Mouse (Mus musculus) adrenal gland, postnatal 4 days (tissue): ENCODE measurements at regions not wholly inside any gene's neighbourhood (a gene's known extent, or its start where the extent isn't known, plus 50 kb on each side); places are given as distances from the start of the nearest gene placed in this dataset.

ENCODE experiments used
- DNase-seq, 2 experiments: peaks; one replicate each; pipeline ENCODE4 v3.0.0; 2021 to 2022; ENCODE audit warnings: low spot score in 2 of 2, mixed read lengths in 2 of 2

DNA sequence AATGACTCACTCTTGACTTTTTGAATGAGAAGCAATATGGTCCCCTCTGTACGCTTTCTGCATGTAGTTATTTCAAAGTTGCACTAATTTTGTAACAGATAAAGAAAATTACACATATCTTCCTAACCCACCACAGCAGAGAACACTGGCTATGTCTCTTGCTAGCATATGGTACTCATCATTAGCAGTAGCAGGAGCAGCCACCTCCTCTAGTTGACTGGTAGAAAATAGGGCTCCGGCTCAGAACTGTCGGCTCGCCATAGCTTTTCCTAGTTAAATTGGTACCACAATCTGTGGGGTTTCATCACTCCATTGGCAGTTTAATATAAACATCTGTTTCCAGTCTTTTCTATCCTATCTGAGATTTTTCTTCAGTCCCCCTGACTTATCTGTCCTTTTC is 254.1 kb upstream of the Zeb2 start:
- no peak for DNase-seq

DNA sequence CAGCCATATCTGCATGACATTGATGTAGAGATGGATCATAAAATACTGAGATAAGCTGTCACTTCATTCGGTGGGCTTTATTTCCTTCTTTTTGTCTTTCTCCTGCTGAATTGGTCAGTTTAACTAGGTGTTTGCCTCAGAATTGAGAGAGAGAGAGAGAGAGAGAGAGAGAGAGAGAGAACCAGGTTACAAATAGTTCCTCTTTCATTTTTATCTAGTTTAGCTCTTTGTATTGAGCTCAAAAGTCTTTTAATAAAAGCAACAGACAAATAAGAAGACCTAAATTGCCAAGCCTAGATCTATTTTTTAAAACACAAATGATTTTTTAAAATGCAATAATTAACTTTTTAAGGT is 253.4 kb upstream of the Zeb2 start:
- no peak for DNase-seq

DNA sequence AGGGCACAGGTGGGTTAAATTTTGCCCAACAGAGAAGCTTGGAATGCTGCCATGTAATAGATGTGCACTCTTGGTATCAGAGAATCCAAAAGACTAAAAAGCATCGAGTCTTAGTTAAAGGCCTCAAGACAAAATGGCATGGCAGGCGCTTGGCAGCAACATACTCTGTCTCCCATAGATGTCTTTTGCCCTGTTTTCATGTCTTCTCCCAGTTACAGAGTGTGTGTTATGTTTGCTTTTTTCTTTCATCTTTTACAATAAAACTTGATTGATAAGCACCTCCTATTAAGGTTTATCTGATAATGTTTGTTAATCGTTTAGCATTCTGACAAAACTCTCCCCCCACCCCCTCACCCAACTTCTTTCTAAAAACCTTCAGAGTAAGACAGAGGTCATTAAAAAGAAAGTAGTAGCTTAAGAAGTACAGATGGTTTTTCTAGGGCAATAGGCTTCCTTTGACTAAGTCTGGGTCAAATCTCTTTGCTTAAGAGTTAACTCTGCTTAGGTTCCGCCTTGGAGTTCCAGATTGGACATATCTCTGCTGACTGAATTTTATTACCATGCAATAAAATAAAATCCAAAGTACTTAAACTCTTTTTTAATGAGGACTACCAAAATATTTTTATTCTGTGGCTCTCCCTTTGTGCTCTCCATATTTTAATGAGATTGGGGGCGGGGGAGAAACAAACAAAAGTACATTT is 252.9 kb upstream of the Zeb2 start:
- DNase-seq, result no peak

- no peak for DNase-seq
These were observed 252.2 kb upstream of the Zeb2 start for GRCm38 (mm10) chr2:45369432-45369831.

DNA sequence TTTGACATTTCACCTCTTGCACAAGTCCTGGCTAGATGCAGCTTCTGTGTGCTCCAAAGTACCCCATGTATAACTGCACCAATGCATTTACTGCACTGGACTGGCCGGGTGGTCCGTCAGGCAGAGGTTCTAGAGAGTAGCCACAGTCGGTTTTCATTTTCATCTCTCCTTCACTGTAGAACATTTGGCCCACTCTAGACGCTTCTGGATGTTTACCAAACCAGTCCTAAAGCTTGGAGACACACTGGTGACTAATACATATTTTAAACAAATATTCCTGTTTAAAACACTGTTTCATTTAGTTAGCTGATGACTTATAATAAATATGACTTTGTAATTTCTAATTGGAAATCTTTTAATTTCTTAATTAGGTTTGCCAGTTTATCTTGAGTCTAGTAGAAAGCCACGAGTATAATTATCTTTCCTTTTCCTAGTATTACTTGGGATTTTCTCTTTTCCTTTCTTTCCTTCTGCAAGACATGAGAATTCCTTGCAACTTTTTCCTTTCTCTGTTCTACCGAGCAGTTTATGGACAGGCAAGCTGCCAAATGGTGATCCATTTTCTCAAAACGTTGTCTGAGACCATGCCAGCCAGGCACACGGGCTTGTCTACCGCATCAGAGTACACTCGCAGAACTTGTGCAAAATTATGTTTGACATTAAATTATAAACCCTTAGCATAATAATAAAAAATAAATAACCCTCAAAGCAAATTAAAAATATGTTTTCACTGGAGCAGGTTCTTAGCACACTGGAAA is 250.4 kb upstream of the Zeb2 start:
- no peak for DNase-seq

- no peak for DNase-seq
These were observed 240.1 kb upstream of the Zeb2 start for GRCm38 (mm10) chr2:45357266-45357665.

- DNase-seq, result no peak
These were observed 239.5 kb upstream of the Zeb2 start for GRCm38 (mm10) chr2:45356558-45357170.

DNA sequence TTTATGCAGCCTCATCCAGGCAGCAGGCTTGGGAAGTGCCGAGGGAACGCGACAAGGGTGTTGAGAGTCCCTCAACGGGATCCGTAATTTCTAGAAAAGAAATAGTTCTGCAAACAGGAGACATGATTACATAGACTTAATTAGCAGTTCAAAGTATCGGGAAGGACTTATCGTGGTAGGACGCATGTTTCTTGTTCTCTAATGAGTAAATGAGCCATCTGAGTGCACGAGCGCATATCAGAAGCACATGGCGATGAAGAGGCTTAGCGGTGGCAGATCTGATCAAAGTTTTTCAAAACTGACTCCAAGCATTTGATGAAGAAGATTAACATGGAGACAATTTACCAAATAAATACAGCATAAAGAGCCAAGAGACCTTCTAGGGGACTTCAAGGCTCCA is 238.8 kb upstream of the Zeb2 start:
- DNase-seq, result no peak

- DNase-seq, result no peak
These were observed 234.4 kb upstream of the Zeb2 start for GRCm38 (mm10) chr2:45351529-45352133.

GRCm38 (mm10) chr2:45346358-45346757 is 229.2 kb upstream of the Zeb2 start:
- DNase-seq, result no peak

GRCm38 (mm10) chr2:45339866-45340265 is 222.7 kb upstream of the Zeb2 start:
- no peak for DNase-seq

- DNase-seq, result no peak
These were observed 221.6 kb upstream of the Zeb2 start for GRCm38 (mm10) chr2:45338809-45339208.

DNA sequence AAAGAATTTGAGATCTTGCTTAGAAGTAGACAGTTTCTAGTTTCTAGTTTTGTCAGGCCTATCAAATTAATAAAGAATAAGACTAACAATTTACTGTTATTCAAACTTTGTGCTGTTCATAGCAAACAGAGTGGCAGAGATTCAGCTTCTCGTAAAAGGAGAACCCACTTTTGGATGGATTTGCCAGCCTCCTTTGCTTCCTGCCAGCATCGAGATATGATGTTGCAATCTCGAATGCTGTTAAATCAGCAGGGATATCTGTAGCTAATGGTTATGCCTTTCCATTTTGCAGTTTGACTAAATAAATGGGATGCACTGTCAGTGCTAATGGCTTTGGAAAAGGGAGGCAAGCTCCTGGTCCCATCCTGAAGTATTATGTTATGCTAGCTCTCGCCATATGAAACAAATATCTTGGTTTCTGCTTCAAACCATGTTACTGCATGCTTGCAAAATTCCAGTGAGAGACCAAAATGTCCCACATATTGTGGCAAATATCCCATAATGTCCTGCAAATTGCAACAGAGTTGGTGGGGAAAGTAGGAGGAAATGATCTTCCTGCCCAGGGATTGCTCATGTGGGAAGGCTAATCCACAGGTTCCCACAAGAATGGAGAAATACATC is 199.9 kb upstream of the Zeb2 start:
- no peak for DNase-seq

DNA sequence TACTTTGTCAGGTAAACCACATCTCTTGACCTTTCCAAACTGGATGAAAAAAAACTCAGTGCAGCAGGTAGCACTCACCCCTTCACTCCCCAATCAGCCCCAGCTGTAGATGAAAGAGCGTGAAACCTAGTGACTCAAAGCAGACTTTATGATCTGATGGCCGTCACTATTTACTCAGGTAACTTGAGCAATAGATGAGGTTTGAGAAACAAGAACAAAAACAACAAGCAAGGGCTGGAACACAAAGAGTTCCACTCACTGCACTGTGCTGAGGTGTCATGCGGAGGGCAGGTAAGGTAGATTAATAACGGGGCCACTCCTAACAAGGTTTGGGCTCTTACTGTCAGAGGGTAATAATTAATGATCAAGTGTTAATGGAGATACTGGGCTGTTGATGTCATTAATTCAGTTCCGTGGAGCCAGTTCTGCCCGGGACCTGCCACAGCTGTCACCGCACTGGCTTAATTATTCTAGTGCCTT is 170.4 kb upstream of the Zeb2 start:
- no peak for DNase-seq

GRCm38 (mm10) chr2:45283811-45284210 is 166.6 kb upstream of the Zeb2 start:
- DNase-seq, result no peak

DNA sequence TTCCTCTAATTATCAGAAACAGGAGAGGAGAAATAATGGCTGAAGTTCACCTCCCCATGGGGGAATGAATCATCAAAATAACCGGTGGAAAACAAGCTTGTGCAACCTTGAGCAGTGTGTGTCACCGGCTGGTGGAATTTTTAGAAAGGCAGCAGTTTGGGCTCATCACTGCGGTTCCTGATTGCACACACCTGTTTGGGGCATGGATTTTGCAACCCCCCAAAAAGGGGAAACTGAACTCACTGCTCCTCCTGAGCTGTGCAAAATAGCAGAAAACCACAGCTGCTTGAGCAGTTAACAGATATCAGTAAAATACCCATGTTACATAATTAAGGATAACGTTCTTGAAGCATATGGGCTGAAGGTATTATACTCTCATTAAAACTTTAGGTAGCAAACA is 162.3 kb upstream of the Zeb2 start:
- DNase-seq, result peak in 1 of 2 experiments; percentile 4

GRCm38 (mm10) chr2:45277602-45278001 is 160.4 kb upstream of the Zeb2 start:
- no peak for DNase-seq

DNA sequence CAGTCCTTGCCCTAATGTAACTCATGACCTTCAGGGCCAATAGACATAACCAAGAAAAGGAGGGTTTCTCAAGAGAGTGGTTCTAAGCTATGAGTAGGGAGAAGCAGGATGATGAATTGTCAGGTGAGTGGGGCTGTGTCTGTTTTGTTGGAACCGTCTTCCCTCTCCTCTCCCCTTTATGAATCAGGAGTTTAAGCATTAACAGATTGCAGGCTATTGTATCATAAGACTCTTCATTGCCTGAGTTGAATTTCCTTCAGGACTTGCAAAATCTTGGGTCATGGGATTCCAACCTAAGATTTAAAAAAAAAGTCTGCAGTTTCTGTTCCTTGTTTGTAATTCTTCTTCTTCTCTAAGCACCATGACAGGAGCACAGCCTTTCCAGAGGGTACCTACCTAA is 159.5 kb upstream of the Zeb2 start:
- no peak for DNase-seq

DNA sequence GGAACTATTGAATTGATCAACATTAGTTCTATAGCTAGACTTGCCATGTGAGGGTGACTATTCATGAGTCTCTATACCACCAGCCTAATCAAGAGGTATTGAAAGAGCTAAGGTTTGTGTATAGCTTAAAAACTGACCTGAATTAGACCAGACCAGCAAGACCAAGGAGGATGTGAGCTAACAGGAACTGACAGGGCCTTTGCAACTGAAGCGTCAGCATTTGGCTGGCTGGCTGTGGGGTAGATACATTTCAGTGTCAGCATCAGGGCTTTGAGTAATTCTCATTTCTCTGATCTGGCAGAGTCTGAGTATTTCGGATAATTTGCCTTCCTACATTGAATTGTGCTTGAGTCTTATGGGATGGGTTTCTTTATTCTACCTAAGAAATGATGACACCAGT is 152.8 kb upstream of the Zeb2 start:
- no peak for DNase-seq

GRCm38 (mm10) chr2:45265819-45266218 is 148.6 kb upstream of the Zeb2 start:
- DNase-seq, result no peak

GRCm38 (mm10) chr2:45261949-45262348 is 144.8 kb upstream of the Zeb2 start:
- DNase-seq, result no peak

GRCm38 (mm10) chr2:45258897-45259296 is 141.7 kb upstream of the Zeb2 start:
- no peak for DNase-seq
